Mouse (Mus musculus) forebrain, embryonic 13.5 days (tissue): ENCODE results near the gene Myof. TPM values are rescaled to one million over a fixed set of nuclear protein-coding genes. Genes with fewer than 3 reads are reported as not detected.
A peak's percentile ranks its signal among the peaks of the same experiment; 100 is the strongest.

Experiments used
- ATAC-seq: fragments of 200-750 bp; cut with Nextera tagmentation; 2 replicates; pipeline ENCODE4 v1.8.0; 2017
- H3K27ac ChIP-seq: fragments of 300-500 bp; sonication (generic); 2 replicates; pipeline ENCODE4 v1.5.1; 2015; ENCODE audit warnings: inconsistent platforms, mild to moderate bottlenecking, moderate library complexity
- H3K27me3 ChIP-seq: fragments of 300-500 bp; sonication (generic); 2 replicates; pipeline ENCODE4 v1.6.1; 2015; ENCODE audit warnings: mild to moderate bottlenecking, inconsistent platforms
- H3K36me3 ChIP-seq: fragments of 300-500 bp; sonication (generic); 2 replicates; pipeline ENCODE4 v1.6.1; 2015; ENCODE audit warnings: mild to moderate bottlenecking, inconsistent platforms; ENCODE audit not compliant: poor library complexity, severe bottlenecking
- H3K4me1 ChIP-seq: fragments of 300-500 bp; sonication (generic); 2 replicates; pipeline ENCODE4 v1.6.1; 2015; ENCODE audit warnings: inconsistent platforms
- H3K4me2 ChIP-seq: fragments of 300-500 bp; sonication (generic); 2 replicates; pipeline ENCODE4 v1.6.1; 2015; ENCODE audit warnings: inconsistent platforms, mild to moderate bottlenecking, moderate library complexity
- H3K4me3 ChIP-seq: fragments of 300-500 bp; sonication (generic); 2 replicates; pipeline ENCODE4 v1.5.1; 2015; ENCODE audit warnings: mild to moderate bottlenecking, inconsistent platforms
- H3K9ac ChIP-seq: fragments of 300-500 bp; sonication (generic); 2 replicates; pipeline ENCODE4 v1.6.1; 2015; ENCODE audit warnings: mild to moderate bottlenecking, inconsistent platforms
- H3K9me3 ChIP-seq: fragments of 300-500 bp; sonication (generic); replicated peaks from 2 replicates; pipeline ENCODE4 v1.6.1; 2016; ENCODE audit warnings: inconsistent platforms
- WGBS: fragments of 180-500 bp; shearing (Covaris S2); methylation state at CpG from one replicate; pipeline ENCODE4 v1.1.7; 2015; 5-methylcytosine and 5-hydroxymethylcytosine counted together
- polyA plus RNA-seq: library from polyadenylated mRNA; unstranded; fragments of >200 nt; fragmentation: Nextera tagmentation; extraction: Ambion mirVana; gene quantifications from 2 replicates; pipeline ENCODE4 v1.2.1, GENCODE M21; 2015

Gene Myof
- polyA plus RNA-seq, 1 experiment from 2014 or later, result 1.0 TPM

GRCm38 (mm10) chr19:37991399-37992183 is 51.8 kb downstream of the Myof start:
- Histone ChIP-seq H3K4me3 (no peak overlapping the region), H3K9ac (no peak overlapping the region), H3K4me1 (peaks cover 13% of the 10 kb centered on the region; the same call in 1 of the 2 replicates), H3K4me2 (no peak overlapping the region; the same call in 1 of the 2 replicates), H3K27me3 (no peaks in the 10 kb centered on the region), H3K27ac (peak overlapping the region; percentile 73), H3K9me3 (no peaks in the 10 kb centered on the region), H3K36me3 (no peaks in the 10 kb centered on the region)
- peak; percentile 88 for ATAC-seq
- WGBS, result 29% methylated on average over 7 of the region's 7 CpGs

- no peak for ATAC-seq
- Histone ChIP-seq H3K4me1 (peaks cover 13% of the 10 kb centered on the region; the same call in 1 of the 2 replicates), H3K27me3 (no peaks in the 10 kb centered on the region), H3K4me3 (no peak overlapping the region), H3K4me2 (no peak overlapping the region), H3K27ac (no peak overlapping the region), H3K9ac (no peak overlapping the region), H3K36me3 (no peaks in the 10 kb centered on the region), H3K9me3 (no peaks in the 10 kb centered on the region)
- WGBS, result 88% methylated on average over 2 of the region's 2 CpGs
Observed at GRCm38 (mm10) chr19:37989971-37990370, 53.4 kb downstream of the Myof start.

DNA sequence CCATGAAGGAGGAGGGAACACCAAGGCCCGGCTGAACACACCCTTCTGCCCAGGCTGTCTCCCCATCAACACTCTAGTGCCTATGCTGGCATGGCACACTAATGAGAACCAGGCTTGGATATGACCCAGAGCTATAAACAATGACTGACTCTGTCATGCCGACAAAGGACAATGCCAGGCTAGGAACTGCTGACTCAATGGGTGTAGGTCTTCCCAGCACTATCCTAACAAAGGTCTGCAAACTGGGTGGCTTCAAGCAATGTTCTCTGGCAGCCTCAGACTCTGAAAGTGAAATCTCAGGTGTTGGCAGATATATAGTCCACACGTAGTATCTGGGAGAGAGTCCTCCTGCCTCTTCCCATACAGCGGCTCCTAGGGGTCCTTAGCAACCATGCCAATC is 55.2 kb downstream of the Myof start:
- WGBS, result 83% methylated on average over 4 of the region's 4 CpGs
- Histone ChIP-seq H3K4me3 (no peak overlapping the region), H3K4me1 (peaks cover 13% of the 10 kb centered on the region; the same call in 1 of the 2 replicates), H3K9ac (no peak overlapping the region), H3K27me3 (no peaks in the 10 kb centered on the region), H3K27ac (no peak overlapping the region), H3K9me3 (no peaks in the 10 kb centered on the region), H3K4me2 (no peak overlapping the region), H3K36me3 (no peaks in the 10 kb centered on the region)
- ATAC-seq, result no peak

GRCm38 (mm10) chr19:37985730-37986129 is 57.6 kb downstream of the Myof start:
- H3K27ac ChIP-seq, result no peak overlapping the region
- no peak for ATAC-seq
- H3K4me3 ChIP-seq, result no peak overlapping the region
- H3K9me3 ChIP-seq, result no peaks in the 10 kb centered on the region
- H3K4me2 ChIP-seq, result no peak overlapping the region
- WGBS, result 89% methylated on average over 16 of the region's 16 CpGs
- H3K27me3 ChIP-seq, result no peaks in the 10 kb centered on the region
- no peaks in the 10 kb centered on the region for H3K4me1 ChIP-seq
- no peaks in the 10 kb centered on the region for H3K36me3 ChIP-seq
- H3K9ac ChIP-seq, result no peak overlapping the region

DNA sequence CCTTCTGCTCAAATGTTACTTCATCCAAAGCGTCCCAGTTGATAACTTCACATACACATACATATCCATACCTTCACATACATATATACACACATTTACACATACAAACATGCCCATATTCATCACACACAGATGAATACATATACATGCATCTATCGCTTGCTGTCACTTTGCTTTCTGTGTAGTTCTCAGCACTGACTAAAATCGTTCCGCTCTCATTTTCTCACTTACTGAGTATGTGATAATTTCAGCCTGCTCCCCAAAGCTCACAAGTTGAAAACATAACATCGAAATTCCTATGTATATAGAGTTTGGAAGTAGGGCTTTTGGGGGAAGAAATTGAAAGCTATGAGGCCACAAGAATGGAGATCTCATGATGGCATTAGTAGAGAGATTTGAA is 67.4 kb downstream of the Myof start:
- Histone ChIP-seq H3K27me3 (no peaks in the 10 kb centered on the region), H3K27ac (no peak overlapping the region)
- no peak for ATAC-seq

GRCm38 (mm10) chr19:37970571-37970970 is 72.8 kb downstream of the Myof start:
- no peaks in the 10 kb centered on the region for H3K4me1 ChIP-seq
- H3K9me3 ChIP-seq, result no peaks in the 10 kb centered on the region
- 80% methylated on average over 4 of the region's 4 CpGs for WGBS

More for the DNA sequence above, 67.4 kb downstream of the Myof start:
- H3K4me1 ChIP-seq, result no peaks in the 10 kb centered on the region
- H3K36me3 ChIP-seq, result no peaks in the 10 kb centered on the region
- H3K9ac ChIP-seq, result no peak overlapping the region
- no peak overlapping the region for H3K4me2 ChIP-seq
- no peaks in the 10 kb centered on the region for H3K9me3 ChIP-seq
- no peak overlapping the region for H3K4me3 ChIP-seq
- WGBS, result 90% methylated on average over 5 of the region's 5 CpGs

DNA sequence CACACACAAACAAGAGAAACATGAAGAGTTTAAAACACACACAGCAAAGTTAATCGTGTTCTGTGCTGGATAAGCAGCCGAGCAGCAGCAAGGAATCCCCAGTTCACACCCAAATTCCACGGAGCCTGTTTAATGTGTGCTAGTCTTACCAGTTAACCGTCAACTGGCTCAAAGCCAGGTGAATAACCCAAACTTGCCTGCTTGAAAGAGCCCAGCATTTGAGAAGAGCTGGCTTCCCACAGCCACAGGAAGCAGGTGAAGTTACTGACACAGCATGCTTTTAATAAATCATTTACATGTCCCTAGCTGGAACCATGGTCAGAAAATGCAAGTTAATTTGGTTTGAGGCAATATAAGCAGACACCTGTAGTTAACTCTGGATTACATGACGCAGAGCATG is 73.4 kb downstream of the Myof start:
- H3K9me3 ChIP-seq, result no peaks in the 10 kb centered on the region
- H3K36me3 ChIP-seq, result no peaks in the 10 kb centered on the region
- no peaks in the 10 kb centered on the region for H3K4me1 ChIP-seq
- 77% methylated on average over 5 of the region's 5 CpGs for WGBS
- no peak for ATAC-seq
- no peak overlapping the region for H3K4me2 ChIP-seq
- H3K27ac ChIP-seq, result no peak overlapping the region
- H3K9ac ChIP-seq, result no peak overlapping the region
- H3K27me3 ChIP-seq, result no peaks in the 10 kb centered on the region
- H3K4me3 ChIP-seq, result no peak overlapping the region

More at GRCm38 (mm10) chr19:37970571-37970970, 72.8 kb downstream of the Myof start:
- Histone ChIP-seq H3K27ac (no peak overlapping the region), H3K9ac (no peak overlapping the region), H3K27me3 (no peaks in the 10 kb centered on the region), H3K4me3 (no peak overlapping the region), H3K4me2 (no peak overlapping the region), H3K36me3 (no peaks in the 10 kb centered on the region)
- ATAC-seq, result no peak

GRCm38 (mm10) chr19:37965828-37966227 is 77.5 kb downstream of the Myof start:
- Histone ChIP-seq H3K4me1 (no peaks in the 10 kb centered on the region), H3K9me3 (no peaks in the 10 kb centered on the region), H3K4me3 (no peak overlapping the region), H3K9ac (no peak overlapping the region), H3K36me3 (no peaks in the 10 kb centered on the region), H3K27me3 (no peaks in the 10 kb centered on the region), H3K27ac (no peak overlapping the region), H3K4me2 (no peak overlapping the region)
- WGBS, result 82% methylated on average over 4 of the region's 4 CpGs
- ATAC-seq, result no peak

- no peak for ATAC-seq
- Histone ChIP-seq H3K9ac (no peak overlapping the region), H3K36me3 (no peaks in the 10 kb centered on the region), H3K27me3 (no peaks in the 10 kb centered on the region), H3K27ac (no peak overlapping the region), H3K4me1 (no peaks in the 10 kb centered on the region), H3K9me3 (no peaks in the 10 kb centered on the region), H3K4me2 (no peak overlapping the region), H3K4me3 (no peak overlapping the region)
- WGBS, result 89% methylated on average over 5 of the region's 5 CpGs
Observed at GRCm38 (mm10) chr19:37963421-37963820, 80.0 kb downstream of the Myof start.

DNA sequence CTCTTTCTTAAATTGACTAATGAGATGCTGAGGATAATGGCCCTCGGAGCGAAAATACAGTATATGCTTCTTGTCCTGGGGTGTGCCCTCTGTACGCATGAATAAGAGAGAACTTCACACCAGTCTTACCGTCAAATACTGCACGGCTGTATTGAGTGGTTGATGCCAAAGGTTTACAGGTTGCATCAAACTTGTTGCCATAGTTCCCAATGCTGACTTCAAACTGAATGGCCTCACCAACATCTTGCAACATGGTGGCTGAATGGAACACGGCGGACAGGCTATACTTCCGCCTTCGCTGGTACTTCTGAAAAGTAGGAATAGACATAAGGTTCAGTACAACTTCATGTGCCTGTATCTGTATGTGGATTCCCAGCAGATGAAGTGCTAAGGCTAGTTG is 82.6 kb downstream of the Myof start:
- Histone ChIP-seq H3K9me3 (no peaks in the 10 kb centered on the region), H3K36me3 (no peaks in the 10 kb centered on the region), H3K4me3 (no peak overlapping the region), H3K9ac (no peak overlapping the region), H3K27ac (no peak overlapping the region), H3K4me1 (no peaks in the 10 kb centered on the region), H3K4me2 (no peak overlapping the region), H3K27me3 (no peaks in the 10 kb centered on the region)
- WGBS, result 96% methylated on average over 9 of the region's 9 CpGs
- ATAC-seq, result no peak

- Histone ChIP-seq H3K27ac (no peak overlapping the region), H3K4me3 (no peak overlapping the region), H3K4me2 (no peak overlapping the region), H3K4me1 (no peaks in the 10 kb centered on the region), H3K9me3 (no peaks in the 10 kb centered on the region), H3K27me3 (no peaks in the 10 kb centered on the region), H3K36me3 (no peaks in the 10 kb centered on the region), H3K9ac (no peak overlapping the region)
- WGBS, result 90% methylated on average over 10 of the region's 10 CpGs
- ATAC-seq, result no peak
Observed at GRCm38 (mm10) chr19:37959543-37960215, 83.7 kb downstream of the Myof start.

- Histone ChIP-seq H3K27me3 (0 out of 2 replicates have a peak, but pooled peaks cover 4% of the 10 kb centered on the region), H3K27ac (no peak overlapping the region), H3K4me3 (no peak overlapping the region), H3K9me3 (no peaks in the 10 kb centered on the region), H3K36me3 (no peaks in the 10 kb centered on the region), H3K4me2 (no peak overlapping the region), H3K9ac (no peak overlapping the region), H3K4me1 (no peaks in the 10 kb centered on the region)
- WGBS, result 39% methylated on average over 6 of the region's 6 CpGs
- no peak for ATAC-seq
Observed at GRCm38 (mm10) chr19:37959076-37959475, 84.3 kb downstream of the Myof start.
